Mouse (Mus musculus) ES-E14 (cell line): ENCODE data around the gene Zcchc3.

Source experiments
- CHD2 ChIP-seq: IDR thresholded peaks from 2 replicates; pipeline ENCODE4 v1.6.1; 2014; ENCODE audit warnings: mild to moderate bottlenecking, low read depth, low read length, inconsistent platforms
- HCFC1 ChIP-seq: IDR thresholded peaks from 2 replicates; pipeline ENCODE4 v1.6.1; 2012; ENCODE audit warnings: low read length, inconsistent platforms, borderline replicate concordance; ENCODE audit not compliant: insufficient read depth
- MAFK ChIP-seq: IDR thresholded peaks from 2 replicates; pipeline ENCODE4 v1.6.1; 2014; ENCODE audit warnings: mild to moderate bottlenecking, low read depth, low read length, inconsistent platforms; ENCODE audit not compliant: insufficient read depth
- ZC3H11A ChIP-seq: IDR thresholded peaks from 2 replicates; pipeline ENCODE4 v1.6.1; 2012; ENCODE audit warnings: low read depth, mild to moderate bottlenecking, inconsistent platforms, low read length, borderline replicate concordance
- ZNF384 ChIP-seq: IDR thresholded peaks from 2 replicates; pipeline ENCODE4 v1.6.1; 2012; ENCODE audit warnings: low read depth, low read length, inconsistent platforms

- TF ChIP-seq HCFC1: no peak
- TF ChIP-seq CHD2: no peak
- no peak for TF ChIP-seq ZNF384
- TF ChIP-seq ZC3H11A: no peak
- no peak for TF ChIP-seq MAFK
These were observed 41.3 kb downstream of the Zcchc3 start for GRCm38 (mm10) chr2:152373547-152373946.
